Mouse (Mus musculus): Measurements from ENCODE around the gene Pex11b. TPM values are rescaled to one million over a fixed set of nuclear protein-coding genes. Genes with fewer than 3 reads are reported as not detected.
A peak's percentile ranks its signal among the peaks of the same experiment; 100 is the strongest.
"Not testable (repeated sequence)": the region's sequence is repeated elsewhere in the genome, so short reads cannot be mapped to it uniquely, and the experiment has no call there.

Gene Pex11b
- polyA plus RNA-seq, 1 experiment from 2014 or later: 44.7 TPM

DNA sequence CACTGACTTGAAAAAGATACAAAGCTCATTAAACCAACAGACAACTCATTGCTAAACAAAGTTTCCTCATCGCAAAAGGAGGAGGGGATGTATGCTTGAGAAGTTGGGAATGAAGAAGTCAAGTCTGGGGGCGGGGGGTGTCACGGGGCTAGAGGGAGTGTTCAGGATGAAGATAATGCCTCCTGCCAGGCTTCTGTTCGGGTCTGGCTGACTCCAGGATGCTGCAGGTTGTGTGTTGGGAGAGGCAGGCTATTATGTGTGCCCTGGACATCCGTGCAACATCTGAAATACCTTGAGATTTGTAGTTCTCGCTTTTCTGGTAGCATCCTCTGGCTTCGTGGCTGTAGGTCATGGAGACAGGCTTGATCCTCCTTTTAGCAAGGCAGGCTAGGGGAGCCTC lies 43.3 kb downstream of the Pex11b start:
- H3K27me3 ChIP-seq (ENCODE audit: control insufficient read depth, insufficient read depth, low read length): peaks cover 5% of the 10 kb centered on the region; the same call in 1 of the 2 replicates
- H3K4me3 ChIP-seq (ENCODE audit: low read length): no peak overlapping the region
- H3K4me2 ChIP-seq (ENCODE audit: low read depth, low read length): no peak overlapping the region
- H3K36me3 ChIP-seq (ENCODE audit: control insufficient read depth, insufficient read depth): no peaks in the 10 kb centered on the region
- H3K4me1 ChIP-seq (ENCODE audit: control insufficient read depth, insufficient read depth, low read length): no peaks in the 10 kb centered on the region
- 56% methylated on average over 7 of the region's 7 CpGs for WGBS
- ATAC-seq (replicated peaks; ENCODE audit: extremely low read depth, insufficient read depth, low FRiP score): no peak
- H3K9ac ChIP-seq (ENCODE audit: low read length): no peak overlapping the region
- H3K27ac ChIP-seq (ENCODE audit: low read length): no peak overlapping the region
- H3K9me3 ChIP-seq (replicated peaks; ENCODE audit: control insufficient read depth, low read length): no peaks in the 10 kb centered on the region

DNA sequence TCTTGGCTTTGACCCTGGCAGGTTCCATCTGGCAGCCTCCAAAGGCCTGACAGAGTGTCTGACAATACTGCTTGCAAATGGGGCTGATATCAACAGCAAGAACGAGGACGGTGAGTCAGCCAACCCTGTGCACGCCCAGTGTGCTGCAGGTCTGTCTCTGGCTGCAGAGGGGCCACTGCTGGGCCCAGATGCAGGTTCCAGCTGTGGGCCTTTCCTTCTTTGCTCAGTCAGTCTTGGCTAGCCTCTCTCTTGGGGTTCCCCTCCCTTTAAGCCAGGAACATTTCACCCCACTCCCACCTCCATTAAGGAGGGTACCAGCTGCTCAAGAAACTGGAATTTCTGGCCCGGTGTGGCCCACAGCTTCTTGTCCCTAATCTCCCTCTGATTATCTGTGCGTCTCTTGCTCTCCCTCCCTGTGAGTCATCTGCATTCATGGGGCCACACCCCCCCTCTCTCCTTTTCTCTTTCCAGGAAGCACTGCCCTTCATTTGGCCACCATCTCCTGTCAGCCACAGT lies 44.0 kb downstream of the Pex11b start:
- peaks cover 11% of the 10 kb centered on the region; the same call in 1 of the 2 replicates for H3K27me3 ChIP-seq (ENCODE audit: control insufficient read depth, insufficient read depth, low read length)
- H3K9me3 ChIP-seq (replicated peaks; ENCODE audit: control insufficient read depth, low read length): no peaks in the 10 kb centered on the region
- no peak for ATAC-seq (replicated peaks; ENCODE audit: extremely low read depth, insufficient read depth, low FRiP score)
- no peak overlapping the region for H3K27ac ChIP-seq (ENCODE audit: low read length)
- no peak overlapping the region for H3K9ac ChIP-seq (ENCODE audit: low read length)
- H3K4me2 ChIP-seq (ENCODE audit: low read depth, low read length): no peak overlapping the region
- no peak overlapping the region for H3K4me3 ChIP-seq (ENCODE audit: low read length)
- 21% methylated on average over 5 of the region's 5 CpGs for WGBS
- H3K4me1 ChIP-seq (ENCODE audit: control insufficient read depth, insufficient read depth, low read length): no peaks in the 10 kb centered on the region
- H3K36me3 ChIP-seq (ENCODE audit: control insufficient read depth, insufficient read depth): no peaks in the 10 kb centered on the region

DNA sequence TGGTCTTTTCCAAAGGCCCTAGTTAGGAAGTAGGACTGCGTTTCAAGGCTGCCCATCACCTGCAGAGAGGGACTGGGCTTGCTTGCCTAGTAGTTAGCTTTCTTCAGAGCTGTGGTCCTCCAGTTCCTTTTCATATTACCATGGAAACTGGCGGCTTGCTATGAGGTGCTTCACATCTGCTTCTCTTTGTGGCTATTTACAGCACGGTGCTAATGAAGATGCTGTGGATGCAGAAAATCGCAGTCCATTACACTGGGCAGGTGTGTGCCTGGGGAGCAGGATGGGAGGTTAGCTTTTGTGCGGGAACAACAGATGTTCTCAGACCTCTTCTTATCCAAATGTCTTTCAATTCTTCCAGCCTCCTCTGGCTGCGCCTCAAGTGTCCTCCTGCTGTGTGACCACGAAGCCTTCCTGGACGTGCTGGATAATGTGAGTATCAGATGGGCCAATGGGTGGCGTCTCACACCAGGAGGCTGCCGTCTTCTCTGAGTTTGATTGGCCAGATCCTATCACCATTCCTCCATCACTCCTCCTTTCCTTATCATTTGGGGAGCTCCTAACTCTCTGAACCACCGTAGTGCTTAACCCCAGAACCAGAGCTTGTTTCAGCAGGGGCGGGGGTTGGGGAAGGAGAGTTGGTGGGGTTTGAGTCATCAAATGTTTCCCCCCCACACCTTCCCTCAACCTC lies 45.2 kb downstream of the Pex11b start:
- no peaks in the 10 kb centered on the region for H3K9me3 ChIP-seq (replicated peaks; ENCODE audit: control insufficient read depth, low read length)
- H3K4me2 ChIP-seq (ENCODE audit: low read depth, low read length): no peak overlapping the region
- no peak overlapping the region for H3K27ac ChIP-seq (ENCODE audit: low read length)
- peaks cover 6% of the 10 kb centered on the region; the same call in 1 of the 2 replicates for H3K4me1 ChIP-seq (ENCODE audit: control insufficient read depth, insufficient read depth, low read length)
- H3K36me3 ChIP-seq (ENCODE audit: control insufficient read depth, insufficient read depth): no peaks in the 10 kb centered on the region
- ATAC-seq (replicated peaks; ENCODE audit: extremely low read depth, insufficient read depth, low FRiP score): no peak
- no peak overlapping the region for H3K9ac ChIP-seq (ENCODE audit: low read length)
- no peak overlapping the region for H3K4me3 ChIP-seq (ENCODE audit: low read length)
- peaks cover 14% of the 10 kb centered on the region; the same call in 1 of the 2 replicates for H3K27me3 ChIP-seq (ENCODE audit: control insufficient read depth, insufficient read depth, low read length)
- WGBS: 27% methylated on average over 12 of the region's 12 CpGs

DNA sequence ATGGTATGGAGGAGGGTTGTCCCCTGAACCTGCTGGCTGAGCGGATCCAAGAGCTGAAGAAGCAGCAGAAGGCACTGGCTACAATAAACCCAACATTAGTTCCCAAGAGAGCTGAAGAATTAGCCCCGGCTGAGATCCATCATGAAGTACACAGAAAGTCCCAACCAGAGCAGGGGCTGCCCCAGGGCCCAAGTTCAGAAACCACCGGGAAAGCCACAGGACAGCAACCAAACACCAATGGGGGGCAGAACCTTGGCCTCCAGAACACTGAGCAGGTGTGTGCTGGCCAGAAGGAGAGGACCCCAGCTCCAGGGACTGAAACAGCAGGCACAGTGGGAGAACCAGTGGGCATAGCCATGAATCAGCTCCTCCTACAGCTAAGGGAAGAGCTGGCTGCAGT lies 48.3 kb downstream of the Pex11b start:
- H3K9me3 ChIP-seq (replicated peaks; ENCODE audit: control insufficient read depth, low read length): no peaks in the 10 kb centered on the region
- 84% methylated on average over 3 of the region's 3 CpGs for WGBS
- no peak overlapping the region for H3K4me3 ChIP-seq (ENCODE audit: low read length)
- H3K27ac ChIP-seq (ENCODE audit: low read length): no peak overlapping the region
- no peak overlapping the region for H3K4me2 ChIP-seq (ENCODE audit: low read depth, low read length)
- no peak for ATAC-seq (replicated peaks; ENCODE audit: extremely low read depth, insufficient read depth, low FRiP score)
- H3K27me3 ChIP-seq (ENCODE audit: control insufficient read depth, insufficient read depth, low read length): peaks cover 12% of the 10 kb centered on the region; the same call in 1 of the 2 replicates
- H3K4me1 ChIP-seq (ENCODE audit: control insufficient read depth, insufficient read depth, low read length): peaks cover 6% of the 10 kb centered on the region; the same call in 1 of the 2 replicates
- H3K9ac ChIP-seq (ENCODE audit: low read length): no peak overlapping the region
- H3K36me3 ChIP-seq (ENCODE audit: control insufficient read depth, insufficient read depth): no peaks in the 10 kb centered on the region

DNA sequence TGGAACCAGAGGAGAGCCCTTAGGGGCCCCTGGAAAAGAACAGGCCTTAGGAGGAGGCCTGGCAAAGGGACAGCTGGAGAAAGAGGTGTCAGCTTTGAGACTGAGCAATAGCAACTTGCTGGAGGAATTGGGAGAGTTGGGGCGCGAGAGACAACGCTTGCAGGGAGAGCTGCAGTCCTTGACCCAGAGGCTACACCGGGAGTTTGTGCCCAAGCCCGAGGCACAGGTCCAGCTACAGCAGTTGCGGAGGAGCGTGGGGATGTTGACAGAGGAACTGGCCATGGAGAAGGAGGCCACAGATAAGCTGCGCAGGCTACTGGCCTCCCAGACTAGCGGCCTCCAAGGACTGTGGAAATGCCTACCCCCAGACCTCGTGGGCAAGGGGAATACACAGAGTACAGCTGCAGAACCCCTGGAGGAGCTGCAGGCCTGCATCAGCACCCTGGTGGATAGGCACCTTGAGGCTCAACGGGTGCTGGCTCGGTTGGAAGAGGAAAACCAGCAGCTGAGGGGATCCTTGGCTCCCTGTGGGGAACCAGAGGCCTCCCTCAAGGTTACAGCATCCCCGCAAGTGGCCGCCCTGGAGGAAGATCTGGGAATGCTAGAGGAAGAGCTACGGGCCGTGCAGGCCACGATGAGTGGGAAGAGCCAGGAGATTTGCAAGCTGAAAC lies 49.1 kb downstream of the Pex11b start:
- H3K36me3 ChIP-seq (ENCODE audit: control insufficient read depth, insufficient read depth): no peaks in the 10 kb centered on the region
- H3K9me3 ChIP-seq (replicated peaks; ENCODE audit: control insufficient read depth, low read length): no peaks in the 10 kb centered on the region
- no peak for ATAC-seq (replicated peaks; ENCODE audit: extremely low read depth, insufficient read depth, low FRiP score)
- H3K4me3 ChIP-seq (ENCODE audit: low read length): peak overlapping the region; percentile 45
- peak overlapping the region; percentile 69 for H3K4me2 ChIP-seq (ENCODE audit: low read depth, low read length)
- no peak overlapping the region for H3K27ac ChIP-seq (ENCODE audit: low read length)
- WGBS: 45% methylated on average over 17 of the region's 17 CpGs
- peak overlapping the region; percentile 63 for H3K9ac ChIP-seq (ENCODE audit: low read length)
- H3K27me3 ChIP-seq (ENCODE audit: control insufficient read depth, insufficient read depth, low read length): peaks cover 12% of the 10 kb centered on the region; the same call in 1 of the 2 replicates
- peaks cover 6% of the 10 kb centered on the region; the same call in 1 of the 2 replicates for H3K4me1 ChIP-seq (ENCODE audit: control insufficient read depth, insufficient read depth, low read length)

DNA sequence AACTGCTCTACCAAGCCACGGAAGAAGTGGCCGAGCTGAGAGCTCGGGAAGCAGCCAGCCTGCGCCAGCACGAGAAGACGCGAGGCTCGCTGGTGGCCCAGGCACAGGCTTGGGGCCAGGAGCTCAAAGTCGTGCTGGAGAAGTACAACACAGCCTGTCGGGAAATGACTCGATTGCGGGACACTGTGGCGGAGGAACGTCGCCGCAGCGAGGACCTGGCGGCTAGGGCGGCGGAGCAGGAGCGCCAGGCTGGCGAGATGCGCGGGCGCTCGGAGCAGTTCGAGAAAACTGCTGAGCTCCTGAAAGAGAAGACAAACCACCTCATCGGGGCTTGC lies 49.6 kb downstream of the Pex11b start:
- peak overlapping the region; percentile 69 for H3K4me2 ChIP-seq (ENCODE audit: low read depth, low read length)
- H3K4me3 ChIP-seq (ENCODE audit: low read length): peak overlapping the region; percentile 45
- no peak overlapping the region for H3K27ac ChIP-seq (ENCODE audit: low read length)
- H3K36me3 ChIP-seq (ENCODE audit: control insufficient read depth, insufficient read depth): no peaks in the 10 kb centered on the region
- peak overlapping the region; percentile 63 for H3K9ac ChIP-seq (ENCODE audit: low read length)
- H3K27me3 ChIP-seq (ENCODE audit: control insufficient read depth, insufficient read depth, low read length): peaks cover 12% of the 10 kb centered on the region; the same call in 1 of the 2 replicates
- no peak for ATAC-seq (replicated peaks; ENCODE audit: extremely low read depth, insufficient read depth, low FRiP score)
- H3K9me3 ChIP-seq (replicated peaks; ENCODE audit: control insufficient read depth, low read length): no peaks in the 10 kb centered on the region
- 6% methylated on average over 28 of the region's 28 CpGs for WGBS
- H3K4me1 ChIP-seq (ENCODE audit: control insufficient read depth, insufficient read depth, low read length): peaks cover 6% of the 10 kb centered on the region; the same call in 1 of the 2 replicates

DNA sequence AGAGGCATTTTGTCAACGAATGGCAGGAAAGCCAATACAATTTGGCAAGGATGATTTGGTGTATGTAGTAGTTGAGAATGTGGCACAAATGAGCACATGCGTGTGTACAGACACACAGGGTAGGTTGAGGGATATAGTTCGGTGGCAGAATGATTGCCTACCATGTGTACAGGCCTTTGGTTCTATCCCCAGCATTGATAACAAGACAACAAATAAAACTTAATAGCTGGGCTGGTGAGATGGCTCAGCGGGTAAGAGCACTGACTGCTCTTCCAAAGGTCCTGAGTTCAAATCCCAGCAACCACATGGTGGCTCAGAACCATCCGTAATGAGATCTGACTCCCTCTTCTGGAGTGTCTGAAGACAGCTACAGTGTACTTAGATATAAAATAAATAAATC lies 50.9 kb downstream of the Pex11b start:
- H3K4me3 ChIP-seq (ENCODE audit: low read length); ATAC-seq (replicated peaks; ENCODE audit: extremely low read depth, insufficient read depth, low FRiP score); H3K36me3 ChIP-seq (ENCODE audit: control insufficient read depth, insufficient read depth); H3K4me2 ChIP-seq (ENCODE audit: low read depth, low read length); H3K9me3 ChIP-seq (replicated peaks; ENCODE audit: control insufficient read depth, low read length); H3K4me1 ChIP-seq (ENCODE audit: control insufficient read depth, insufficient read depth, low read length); H3K9ac ChIP-seq (ENCODE audit: low read length); H3K27ac ChIP-seq (ENCODE audit: low read length): not testable (repeated sequence)
- WGBS: 89% methylated on average over 5 of the region's 5 CpGs
- H3K27me3 ChIP-seq (ENCODE audit: control insufficient read depth, insufficient read depth, low read length): peaks cover 12% of the 10 kb centered on the region; the same call in 1 of the 2 replicates

DNA sequence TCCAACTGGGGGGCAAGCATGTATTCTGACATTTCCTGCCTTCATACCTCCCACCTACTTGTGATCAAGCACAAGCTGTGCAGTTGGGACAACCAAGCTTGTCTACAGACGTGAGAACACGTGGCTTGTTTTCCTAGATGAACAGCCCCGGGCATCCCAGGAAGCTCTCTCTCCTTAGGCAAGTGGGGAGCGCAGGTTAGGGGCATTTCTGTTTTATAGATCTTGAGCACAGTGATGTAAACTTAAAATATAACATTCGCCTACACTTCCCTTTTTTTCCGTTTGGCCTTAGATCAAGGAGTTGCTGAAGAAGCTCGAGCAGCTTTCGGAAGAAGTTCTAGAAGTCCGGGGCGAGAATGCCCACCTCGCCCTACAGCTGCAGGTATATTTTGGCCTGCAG lies 53.7 kb downstream of the Pex11b start:
- no peak overlapping the region for H3K9ac ChIP-seq (ENCODE audit: low read length)
- no peak overlapping the region for H3K27ac ChIP-seq (ENCODE audit: low read length)
- no peak for ATAC-seq (replicated peaks; ENCODE audit: extremely low read depth, insufficient read depth, low FRiP score)
- no peaks in the 10 kb centered on the region for H3K36me3 ChIP-seq (ENCODE audit: control insufficient read depth, insufficient read depth)
- no peak overlapping the region for H3K4me3 ChIP-seq (ENCODE audit: low read length)
- H3K4me2 ChIP-seq (ENCODE audit: low read depth, low read length): no peak overlapping the region
- H3K4me1 ChIP-seq (ENCODE audit: control insufficient read depth, insufficient read depth, low read length): peaks cover 6% of the 10 kb centered on the region; the same call in 1 of the 2 replicates
- 71% methylated on average over 11 of the region's 11 CpGs for WGBS
- H3K9me3 ChIP-seq (replicated peaks; ENCODE audit: control insufficient read depth, low read length): no peaks in the 10 kb centered on the region
- H3K27me3 ChIP-seq (ENCODE audit: control insufficient read depth, insufficient read depth, low read length): peaks cover 7% of the 10 kb centered on the region; the same call in 1 of the 2 replicates

DNA sequence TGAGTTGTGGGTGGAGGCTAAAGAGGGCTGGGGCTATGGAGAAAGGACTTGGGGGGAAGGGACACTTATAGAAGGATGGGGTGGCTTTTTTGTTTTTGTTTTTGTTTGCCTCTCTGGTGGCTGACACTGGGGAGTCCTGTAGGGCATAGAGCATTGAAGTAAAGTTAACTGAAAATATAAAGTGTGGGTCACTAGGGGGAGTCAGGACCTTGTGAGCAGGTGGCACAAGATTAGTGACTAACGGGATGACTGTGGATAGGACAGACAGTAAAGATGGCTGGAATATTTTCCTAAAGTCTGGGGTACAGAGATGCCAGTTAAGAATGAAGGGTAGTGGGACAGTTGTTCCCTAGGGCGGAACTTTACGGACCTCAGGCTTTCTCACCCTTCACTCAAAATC lies 55.1 kb downstream of the Pex11b start:
- no peak for ATAC-seq (replicated peaks; ENCODE audit: extremely low read depth, insufficient read depth, low FRiP score)
- Histone ChIP-seq H3K27ac (ENCODE audit: low read length) (no peak overlapping the region), H3K9me3 (replicated peaks; ENCODE audit: control insufficient read depth, low read length) (no peaks in the 10 kb centered on the region), H3K27me3 (ENCODE audit: control insufficient read depth, insufficient read depth, low read length) (peaks cover 2% of the 10 kb centered on the region; the same call in 1 of the 2 replicates), H3K36me3 (ENCODE audit: control insufficient read depth, insufficient read depth) (no peaks in the 10 kb centered on the region), H3K4me2 (ENCODE audit: low read depth, low read length) (no peak overlapping the region), H3K9ac (ENCODE audit: low read length) (no peak overlapping the region), H3K4me1 (ENCODE audit: control insufficient read depth, insufficient read depth, low read length) (peaks cover 5% of the 10 kb centered on the region; the same call in 1 of the 2 replicates), H3K4me3 (ENCODE audit: low read length) (no peak overlapping the region)
- 48% methylated on average over 3 of the region's 3 CpGs for WGBS

Data from heart, embryonic 16.5 days (tissue).